Mouse (Mus musculus) myocyte (in vitro differentiated cells): Measurements from ENCODE around the gene Susd1. TPM values are rescaled to one million over a fixed set of nuclear protein-coding genes. Genes with fewer than 3 reads are reported as not detected.

Experiments used
- H3K27me3 ChIP-seq: one replicate; pipeline ENCODE4 v1.6.1; 2011; ENCODE audit not compliant: control insufficient read depth, insufficient read depth, insufficient read length
- H3K36me3 ChIP-seq: one replicate; pipeline ENCODE4 v1.6.1; 2011; ENCODE audit not compliant: control insufficient read depth, insufficient read depth
- H3K4me2 ChIP-seq: one replicate; pipeline ENCODE4 v1.6.1; 2011; ENCODE audit warnings: low read depth, control low read depth
- H3K4me3 ChIP-seq: one replicate; pipeline ENCODE4 v1.5.1; 2011; ENCODE audit warnings: mild to moderate bottlenecking, control low read depth, moderate library complexity
- H3K79me2 ChIP-seq: one replicate; pipeline ENCODE4 v1.6.1; 2011; ENCODE audit not compliant: control insufficient read depth, insufficient read depth
- H3ac ChIP-seq: one replicate; pipeline ENCODE4 v1.6.1; 2011; ENCODE audit not compliant: control insufficient read depth, insufficient read length
- CEBPB ChIP-seq: IDR thresholded peaks from 2 replicates; pipeline ENCODE4 v1.6.1; 2011; ENCODE audit warnings: mild to moderate bottlenecking, moderate library complexity; ENCODE audit not compliant: poor library complexity, insufficient read depth, severe bottlenecking
- E2F4 ChIP-seq: IDR thresholded peaks from one replicate; pipeline ENCODE4 v1.6.1; 2011; ENCODE audit warnings: mild to moderate bottlenecking, control low read depth, moderate library complexity; ENCODE audit not compliant: insufficient read depth
- MAX ChIP-seq: IDR thresholded peaks from one replicate; pipeline ENCODE4 v1.6.1; 2011; ENCODE audit warnings: low read depth, mild to moderate bottlenecking, control low read depth
- MYOD1 ChIP-seq, 3 experiments: IDR thresholded peaks; one replicate each; pipeline ENCODE4 v1.6.1; 2011; ENCODE audit warnings: control low read depth in 2 of 3, low read depth in 2 of 3, mild to moderate bottlenecking in 2 of 3, moderate library complexity in 1 of 3; ENCODE audit not compliant: insufficient read length in 2 of 3, control insufficient read depth in 1 of 3
- MYOG ChIP-seq, 3 experiments: IDR thresholded peaks; one replicate each; pipeline ENCODE4 v1.6.1; 2011; ENCODE audit warnings: control low read depth in 2 of 3, low read depth in 2 of 3, mild to moderate bottlenecking in 2 of 3; ENCODE audit not compliant: insufficient read length in 2 of 3, control insufficient read depth in 1 of 3, insufficient read depth in 1 of 3
- POLR2A ChIP-seq: IDR thresholded peaks from one replicate; pipeline ENCODE4 v1.6.1; 2011; ENCODE audit warnings: low read depth, mild to moderate bottlenecking, control low read depth, moderate library complexity; ENCODE audit not compliant: insufficient read length
- POLR2AphosphoS2 ChIP-seq: IDR thresholded peaks from one replicate; pipeline ENCODE4 v1.6.1; 2011; ENCODE audit warnings: low read depth, control low read depth; ENCODE audit not compliant: insufficient read length
- REST ChIP-seq: IDR thresholded peaks from one replicate; pipeline ENCODE4 v1.6.1; 2011; ENCODE audit warnings: mild to moderate bottlenecking, control low read depth, moderate library complexity; ENCODE audit not compliant: insufficient read depth, insufficient read length
- SRF ChIP-seq: IDR thresholded peaks from one replicate; pipeline ENCODE4 v1.6.1; 2011; ENCODE audit warnings: low read depth; ENCODE audit not compliant: control insufficient read depth, insufficient read length
- TCF12 ChIP-seq: IDR thresholded peaks from one replicate; pipeline ENCODE4 v1.6.1; 2011; ENCODE audit warnings: mild to moderate bottlenecking, control low read depth; ENCODE audit not compliant: poor library complexity, insufficient read depth, severe bottlenecking
- TCF3 ChIP-seq: IDR thresholded peaks from one replicate; pipeline ENCODE4 v1.6.1; 2011; ENCODE audit warnings: low read depth, control low read depth; ENCODE audit not compliant: insufficient read length
- USF1 ChIP-seq: IDR thresholded peaks from one replicate; pipeline ENCODE4 v1.6.1; 2011; ENCODE audit warnings: low read depth, mild to moderate bottlenecking, control low read depth, moderate library complexity
- polyA plus RNA-seq: library from polyadenylated mRNA; unstranded; fragments of >200 nt; fragmentation: generic; extraction: Trizol; gene quantifications from one replicate; pipeline ENCODE4 v1.2.1, GENCODE M21; 2012; ENCODE audit warnings: missing spikeins

Gene Susd1
- polyA plus RNA-seq, 1 experiment, result 0.55 TPM

DNA sequence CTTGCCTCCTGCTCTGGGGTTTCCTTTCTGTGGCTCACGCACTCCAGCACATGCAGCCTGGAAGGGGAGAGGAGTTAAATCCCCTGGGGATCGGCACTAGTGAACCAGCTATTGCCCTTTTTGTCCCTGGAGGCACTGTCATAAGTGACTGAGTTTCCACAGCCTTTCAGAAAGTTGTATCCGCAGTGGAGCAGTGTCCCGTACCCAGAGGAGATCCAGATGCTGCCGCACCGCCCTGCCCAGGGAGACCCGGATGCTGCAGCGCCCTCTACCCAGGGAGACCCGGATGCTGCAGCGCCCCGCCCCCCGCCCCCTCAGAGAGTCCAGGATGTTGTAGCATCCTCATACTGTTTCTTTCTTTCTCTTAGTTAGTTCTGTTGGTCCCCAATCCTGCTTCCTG is 56.3 kb downstream of the Susd1 start:
- TF ChIP-seq REST (no peak), POLR2AphosphoS2 (no peak), MAX (no peak), POLR2A (no peak), TCF12 (no peak), MYOD1 (IDR thresholded peaks at IDR 0.05; ENCODE audit: control insufficient read depth in 1 of 3, insufficient read length in 2 of 3, low read depth in 2 of 3) (no peak), SRF (no peak), E2F4 (no peak), USF1 (no peak), MYOG (IDR thresholded peaks at IDR 0.05; ENCODE audit: control insufficient read depth in 1 of 3, insufficient read depth in 1 of 3, insufficient read length in 2 of 3, low read depth in 2 of 3) (no peak), CEBPB (no peak), TCF3 (no peak)
- Histone ChIP-seq H3K4me3 (no peak overlapping the region), H3K27me3 (no peaks in the 10 kb centered on the region), H3K36me3 (no peaks in the 10 kb centered on the region), H3K79me2 (no peaks in the 10 kb centered on the region), H3K4me2 (no peak overlapping the region), H3ac (no peak overlapping the region)

DNA sequence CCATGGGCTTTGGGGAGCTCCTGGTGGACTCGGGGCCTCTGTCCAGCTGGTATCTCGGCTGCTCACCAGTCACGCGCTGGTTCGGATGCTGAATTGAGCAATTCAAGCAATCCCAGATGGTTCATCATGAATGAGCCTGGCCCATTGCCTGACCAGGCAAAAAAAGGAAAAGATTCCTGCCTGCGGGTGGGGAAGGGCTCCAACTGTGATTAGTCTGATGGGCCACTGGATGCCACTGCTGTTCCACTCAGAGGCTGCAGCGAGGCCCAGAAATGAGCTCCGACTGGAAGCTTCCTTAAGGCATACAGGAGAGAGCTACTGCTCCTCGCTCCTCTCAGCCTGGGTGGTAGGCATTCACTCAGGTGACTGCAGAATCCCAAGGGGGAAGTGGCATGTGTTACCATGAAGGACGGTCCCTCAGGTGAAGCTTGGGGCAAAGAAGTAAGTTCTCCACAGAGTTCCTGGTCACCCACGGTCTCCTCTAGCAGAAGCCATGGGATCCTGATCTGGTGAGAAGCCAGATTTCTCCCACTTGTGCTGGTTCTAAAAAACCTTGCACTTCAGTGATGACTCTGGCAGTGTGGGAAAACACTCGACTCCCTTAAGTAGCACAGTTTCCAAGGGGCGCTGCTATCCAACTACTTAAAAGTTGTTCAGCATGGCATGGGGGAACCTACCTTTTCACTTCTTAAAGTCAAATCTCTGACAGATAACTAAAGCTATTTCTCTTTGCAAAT is 57.3 kb downstream of the Susd1 start:
- H3K27me3 ChIP-seq, result no peaks in the 10 kb centered on the region
- no peak overlapping the region for H3ac ChIP-seq

DNA sequence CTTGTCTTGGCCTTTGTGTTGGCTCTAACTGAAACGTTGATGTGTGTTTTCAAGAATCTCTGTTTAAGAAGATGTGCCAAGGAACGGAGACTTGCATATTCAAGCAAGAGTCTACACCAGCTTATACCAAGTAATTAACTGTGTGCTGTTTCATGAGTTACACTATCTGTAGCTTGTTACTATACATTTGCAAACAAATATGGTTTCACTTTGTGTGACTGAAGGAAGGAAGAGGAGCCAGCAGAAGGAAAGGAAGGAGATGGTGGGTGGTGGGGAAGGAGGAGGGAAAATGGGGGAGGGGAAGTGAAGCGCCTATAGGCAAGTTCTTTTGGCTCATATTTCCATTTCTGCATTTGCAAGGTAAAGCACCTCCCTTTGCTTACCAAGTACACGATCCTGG is 58.0 kb downstream of the Susd1 start:
- no peak overlapping the region for H3K4me3 ChIP-seq
- no peak overlapping the region for H3K4me2 ChIP-seq

More for the DNA sequence above, 57.3 kb downstream of the Susd1 start:
- no peaks in the 10 kb centered on the region for H3K36me3 ChIP-seq
- no peak for TF ChIP-seq MYOG (IDR thresholded peaks at IDR 0.05; ENCODE audit: control insufficient read depth in 1 of 3, insufficient read depth in 1 of 3, insufficient read length in 2 of 3, low read depth in 2 of 3)
- no peak for TF ChIP-seq POLR2A
- TF ChIP-seq USF1, result no peak
- TF ChIP-seq TCF12, result no peak
- peak; percentile 46; the same call in 1 of the 2 replicates for TF ChIP-seq CEBPB
- TF ChIP-seq POLR2AphosphoS2, result no peak
- TF ChIP-seq MYOD1 (IDR thresholded peaks at IDR 0.05; ENCODE audit: control insufficient read depth in 1 of 3, insufficient read length in 2 of 3, low read depth in 2 of 3), result no peak
- no peak for TF ChIP-seq REST
- H3K79me2 ChIP-seq, result no peaks in the 10 kb centered on the region
- H3K4me2 ChIP-seq, result no peak overlapping the region
- no peak overlapping the region for H3K4me3 ChIP-seq

DNA sequence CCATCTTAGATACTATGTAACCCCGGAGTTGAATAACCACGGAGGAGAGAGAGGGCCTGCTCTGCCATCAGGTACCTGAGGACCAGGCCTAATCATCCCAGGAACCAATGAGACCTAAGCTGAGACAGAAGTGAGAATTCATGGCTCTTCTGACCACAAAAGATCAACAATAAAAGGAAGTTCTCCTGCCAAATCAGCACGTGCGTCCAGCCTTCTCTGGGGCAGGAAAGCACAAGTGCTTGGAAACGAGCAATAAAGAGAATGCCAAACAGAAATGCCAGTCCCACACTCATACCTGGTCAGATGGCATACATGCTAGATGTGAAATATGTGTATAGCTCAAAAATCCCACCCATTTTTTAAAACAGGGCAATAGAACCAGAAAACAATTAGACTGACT is 58.6 kb downstream of the Susd1 start:
- Histone ChIP-seq H3ac (no peak overlapping the region), H3K36me3 (no peaks in the 10 kb centered on the region)

More for the DNA sequence above, 58.0 kb downstream of the Susd1 start:
- Histone ChIP-seq H3K36me3 (no peaks in the 10 kb centered on the region), H3K79me2 (no peaks in the 10 kb centered on the region), H3K27me3 (no peaks in the 10 kb centered on the region), H3ac (no peak overlapping the region)
- TF ChIP-seq USF1, result no peak
- TF ChIP-seq TCF12, result no peak
- no peak for TF ChIP-seq E2F4
- no peak for TF ChIP-seq POLR2AphosphoS2
- TF ChIP-seq MYOG (IDR thresholded peaks at IDR 0.05; ENCODE audit: control insufficient read depth in 1 of 3, insufficient read depth in 1 of 3, insufficient read length in 2 of 3, low read depth in 2 of 3), result no peak
- TF ChIP-seq REST, result no peak
- no peak for TF ChIP-seq MYOD1 (IDR thresholded peaks at IDR 0.05; ENCODE audit: control insufficient read depth in 1 of 3, insufficient read length in 2 of 3, low read depth in 2 of 3)
- TF ChIP-seq POLR2A, result no peak
- TF ChIP-seq MAX, result no peak
- no peak for TF ChIP-seq CEBPB
- no peak for TF ChIP-seq TCF3
- no peak for TF ChIP-seq SRF

DNA sequence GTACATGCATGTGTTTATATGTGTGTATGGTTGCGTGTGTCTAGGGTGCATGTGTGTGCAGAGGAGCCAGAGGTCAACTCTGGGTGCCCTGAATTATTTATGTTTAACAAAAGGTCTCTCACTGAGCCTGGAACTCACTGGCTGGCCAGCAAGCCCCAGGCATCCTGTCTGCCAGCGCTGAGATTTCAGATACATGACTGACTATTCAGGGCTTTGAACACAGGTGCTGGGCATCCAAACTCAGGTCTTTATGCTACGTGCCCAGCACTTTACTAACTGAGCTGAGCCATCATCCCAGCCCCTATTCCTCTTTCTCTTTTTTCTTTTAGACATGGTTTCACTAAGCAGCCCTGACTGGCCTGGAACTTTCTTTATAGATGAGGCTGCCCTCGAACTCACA is 59.8 kb downstream of the Susd1 start:
- Histone ChIP-seq H3K4me3 (no peak overlapping the region), H3K4me2 (no peak overlapping the region), H3K79me2 (no peaks in the 10 kb centered on the region), H3ac (no peak overlapping the region), H3K36me3 (no peaks in the 10 kb centered on the region), H3K27me3 (no peaks in the 10 kb centered on the region)
- TF ChIP-seq POLR2A (no peak), E2F4 (no peak), TCF3 (no peak), POLR2AphosphoS2 (no peak), SRF (no peak), MYOG (IDR thresholded peaks at IDR 0.05; ENCODE audit: control insufficient read depth in 1 of 3, insufficient read depth in 1 of 3, insufficient read length in 2 of 3, low read depth in 2 of 3) (no peak)

More for the DNA sequence above, 58.6 kb downstream of the Susd1 start:
- H3K79me2 ChIP-seq, result no peaks in the 10 kb centered on the region
- no peaks in the 10 kb centered on the region for H3K27me3 ChIP-seq
- TF ChIP-seq MYOD1 (IDR thresholded peaks at IDR 0.05; ENCODE audit: control insufficient read depth in 1 of 3, insufficient read length in 2 of 3, low read depth in 2 of 3), result no peak
- TF ChIP-seq TCF3, result no peak
- TF ChIP-seq CEBPB, result no peak
- no peak overlapping the region for H3K4me2 ChIP-seq
- H3K4me3 ChIP-seq, result no peak overlapping the region
